Mouse (Mus musculus) embryo, embryonic 10 days (tissue): ENCODE data around the gene Dazap1.

ENCODE experiments used
- DNase-seq: peaks from one replicate; pipeline ENCODE4 v3.0.0-alpha.2; 2015; ENCODE audit warnings: low spot score

Dazap1 gene

GRCm38 (mm10) chr10:80248971-80249640 lies 12.2 kb upstream of the Dazap1 start, which contains the start of gene Ndufs7:
Ndufs7 (plus strand) TSS chr10:80249121.
- peak; percentile 93 for DNase-seq

GRCm38 (mm10) chr10:80250059-80250458 lies 11.2 kb upstream of the Dazap1 start:
- no peak for DNase-seq

- DNase-seq, result no peak
Observed at GRCm38 (mm10) chr10:80250573-80250972, 10.7 kb upstream of the Dazap1 start.

- no peak for DNase-seq
Observed at GRCm38 (mm10) chr10:80252011-80252410, 9.3 kb upstream of the Dazap1 start.

- DNase-seq, result no peak
Observed at GRCm38 (mm10) chr10:80252493-80253274, 8.6 kb upstream of the Dazap1 start.

- no peak for DNase-seq
Observed at GRCm38 (mm10) chr10:80253551-80253950, 7.7 kb upstream of the Dazap1 start.

- no peak for DNase-seq
Observed at GRCm38 (mm10) chr10:80254331-80255297, 6.7 kb upstream of the Dazap1 start.

GRCm38 (mm10) chr10:80255881-80256535 lies 5.3 kb upstream of the Dazap1 start:
- DNase-seq, result no peak

GRCm38 (mm10) chr10:80257936-80258335 lies 3.4 kb upstream of the Dazap1 start:
- no peak for DNase-seq

- no peak for DNase-seq
Observed at GRCm38 (mm10) chr10:80258752-80259462, 2.4 kb upstream of the Dazap1 start.

- no peak for DNase-seq
Observed at GRCm38 (mm10) chr10:80259463-80259805, 1.9 kb upstream of the Dazap1 start.

- peak; percentile 61 for DNase-seq
Observed at GRCm38 (mm10) chr10:80259861-80260641, 1.2 kb upstream of the Dazap1 start.

GRCm38 (mm10) chr10:80261585-80261968 lies 291 bp downstream of the Dazap1 start:
- peak; percentile 96 for DNase-seq

- DNase-seq, result no peak
Observed at GRCm38 (mm10) chr10:80262169-80262568, 883 bp downstream of the Dazap1 start.

- DNase-seq, result no peak
Observed at GRCm38 (mm10) chr10:80262776-80263365, 1.6 kb downstream of the Dazap1 start.

GRCm38 (mm10) chr10:80264341-80265148 lies 3.3 kb downstream of the Dazap1 start:
- peak; percentile 100 for DNase-seq

- DNase-seq, result no peak
Observed at GRCm38 (mm10) chr10:80265149-80265486, 3.8 kb downstream of the Dazap1 start.

- DNase-seq, result no peak
Observed at GRCm38 (mm10) chr10:80270099-80270498, 8.8 kb downstream of the Dazap1 start.

- DNase-seq, result no peak
Observed at GRCm38 (mm10) chr10:80270734-80271181, 9.5 kb downstream of the Dazap1 start.
